Mouse (Mus musculus) limb, embryonic 14.5 days (tissue): Measurements from ENCODE around the gene Tmem30a. TPM values are rescaled to one million over a fixed set of nuclear protein-coding genes. Genes with fewer than 3 reads are reported as not detected.

Experiments used
- ATAC-seq: fragments of 200-750 bp; cut with Nextera tagmentation; 2 replicates; pipeline ENCODE4 v1.8.0; 2017; ENCODE audit warnings: low read depth, moderate number of reproducible peaks, moderate TSS enrichment; ENCODE audit not compliant: low FRiP score
- DNase-seq: peaks from one replicate; pipeline ENCODE4 v3.0.0-alpha.2; 2015; ENCODE audit warnings: low spot score
- H3K27ac ChIP-seq: fragments of 300-500 bp; sonication (generic); replicated peaks from 2 replicates; pipeline ENCODE4 v1.5.1; 2014; ENCODE audit warnings: low read depth, mild to moderate bottlenecking, low read length, moderate library complexity, mixed read lengths
- H3K27me3 ChIP-seq: fragments of 300-500 bp; sonication (generic); 2 replicates; pipeline ENCODE4 v1.6.1; 2014; ENCODE audit warnings: low read length, mixed read lengths; ENCODE audit not compliant: control insufficient read depth, insufficient read depth
- H3K36me3 ChIP-seq: fragments of 300-500 bp; sonication (generic); 2 replicates; pipeline ENCODE4 v1.6.1; 2014; ENCODE audit warnings: mild to moderate bottlenecking, low read length, moderate library complexity, mixed read lengths; ENCODE audit not compliant: control insufficient read depth, insufficient read depth
- H3K4me1 ChIP-seq: fragments of 300-500 bp; sonication (generic); 2 replicates; pipeline ENCODE4 v1.6.1; 2014; ENCODE audit warnings: antibody characterized with exemption, low read length, mixed read lengths; ENCODE audit not compliant: control insufficient read depth, insufficient read depth
- H3K4me2 ChIP-seq: fragments of 300-500 bp; sonication (generic); replicated peaks from 2 replicates; pipeline ENCODE4 v1.6.1; 2014; ENCODE audit warnings: low read depth, mild to moderate bottlenecking, low read length, moderate library complexity; ENCODE audit not compliant: severe bottlenecking
- H3K4me3 ChIP-seq: fragments of 300-500 bp; sonication (generic); replicated peaks from 2 replicates; pipeline ENCODE4 v1.5.1; 2014; ENCODE audit warnings: low read length
- H3K9ac ChIP-seq: fragments of 300-500 bp; sonication (generic); 2 replicates; pipeline ENCODE4 v1.6.1; 2014; ENCODE audit warnings: mild to moderate bottlenecking, low read depth, low read length, moderate library complexity; ENCODE audit not compliant: severe bottlenecking
- H3K9me3 ChIP-seq: fragments of 300-500 bp; sonication (generic); 2 replicates; pipeline ENCODE4 v1.6.1; 2016; ENCODE audit warnings: low read length; ENCODE audit not compliant: control insufficient read depth
- POLR2A ChIP-seq: fragments of 200-500 bp; IDR thresholded peaks from 2 replicates; pipeline ENCODE4 v1.8.0; 2012; ENCODE audit warnings: inconsistent platforms, mild to moderate bottlenecking, moderate library complexity, borderline replicate concordance; ENCODE audit not compliant: insufficient read depth, insufficient read length; ENCODE audit errors: extremely low read depth
- WGBS: fragments of 180-500 bp; shearing (Covaris S2); extraction: QIAGEN DNeasy Blood & Tissue Kit; methylation state at CpG from one replicate; pipeline ENCODE4 v1.1.7; 2014; 5-methylcytosine and 5-hydroxymethylcytosine counted together
- polyA plus RNA-seq, 2 experiments: library from polyadenylated mRNA; depleted of rRNA in 1 of 2; stranded (reverse) in 1 of 2; unstranded in 1 of 2; fragments of >200 nt; fragmentation: Nextera tagmentation in 1 of 2; extraction: Ambion mirVana in 1 of 2; gene quantifications; 2 replicates each; pipeline versions ENCODE4 v1.2.1 to v1.2.3; 2012 to 2014

The Tmem30a gene
- polyA plus RNA-seq, 2 experiments, result 34.9 to 52.8 TPM

DNA sequence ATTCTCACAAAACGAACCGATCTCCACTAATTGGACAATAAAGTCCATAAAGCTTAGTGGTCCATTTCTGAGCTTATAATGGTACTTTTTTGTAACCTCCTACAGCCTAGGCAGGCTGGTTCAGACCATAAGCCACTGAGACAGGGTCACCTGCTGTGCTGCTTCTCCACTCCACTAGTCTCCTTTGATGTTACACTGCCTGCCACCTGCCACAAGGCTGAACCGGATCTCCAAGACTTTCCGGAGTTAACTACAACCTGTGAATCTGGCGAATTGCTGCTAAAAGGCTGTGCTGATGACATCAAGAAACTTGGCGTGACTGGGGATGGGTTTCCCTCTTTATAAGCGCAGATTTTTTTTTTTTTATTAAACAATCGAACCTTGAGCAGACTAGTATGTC is 41.5 kb downstream of the Tmem30a start:
- 55% methylated on average over 8 of the region's 8 CpGs for WGBS
- no peak overlapping the region for H3K4me3 ChIP-seq
- no peak for TF ChIP-seq POLR2A
- no peaks in the 10 kb centered on the region for H3K27me3 ChIP-seq
- ATAC-seq (no peak), DNase-seq (no peak)
- H3K9me3 ChIP-seq, result no peaks in the 10 kb centered on the region
- H3K4me1 ChIP-seq, result no peaks in the 10 kb centered on the region
- H3K27ac ChIP-seq, result no peak overlapping the region
- no peak overlapping the region for H3K9ac ChIP-seq
- H3K36me3 ChIP-seq, result peaks cover 28% of the 10 kb centered on the region
- H3K4me2 ChIP-seq, result no peak overlapping the region

DNA sequence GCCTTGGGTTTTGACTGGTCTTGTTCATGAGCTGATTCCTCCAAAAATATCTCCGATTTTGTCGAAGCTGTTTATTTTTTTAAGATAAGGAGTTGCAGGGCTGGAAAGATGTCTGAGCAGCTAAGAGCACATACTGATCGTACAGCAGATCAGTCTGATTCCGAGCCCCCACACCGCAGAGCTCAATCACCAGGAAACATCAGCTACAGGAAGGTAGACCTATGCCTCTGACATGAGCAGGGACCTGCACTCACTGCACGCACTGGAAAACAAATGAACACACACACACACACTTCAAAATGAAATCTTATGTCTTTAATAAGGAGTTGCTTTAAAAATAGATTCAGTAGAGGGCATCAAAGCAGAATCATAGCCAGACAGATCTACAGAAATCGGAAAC is 42.6 kb downstream of the Tmem30a start:
- 90% methylated on average over 7 of the region's 7 CpGs for WGBS

GRCm38 (mm10) chr9:79745036-79745435 is 48.3 kb downstream of the Tmem30a start:
- WGBS, result 73% methylated on average over 4 of the region's 4 CpGs
- TF ChIP-seq POLR2A, result no peak

More for the DNA sequence above, 42.6 kb downstream of the Tmem30a start:
- Histone ChIP-seq H3K4me1 (no peaks in the 10 kb centered on the region), H3K4me3 (no peak overlapping the region), H3K9ac (no peak overlapping the region), H3K4me2 (no peak overlapping the region), H3K9me3 (no peaks in the 10 kb centered on the region), H3K36me3 (peaks cover 19% of the 10 kb centered on the region), H3K27ac (no peak overlapping the region), H3K27me3 (no peaks in the 10 kb centered on the region)
- DNase-seq (no peak), ATAC-seq (no peak)
- TF ChIP-seq POLR2A, result no peak

DNA sequence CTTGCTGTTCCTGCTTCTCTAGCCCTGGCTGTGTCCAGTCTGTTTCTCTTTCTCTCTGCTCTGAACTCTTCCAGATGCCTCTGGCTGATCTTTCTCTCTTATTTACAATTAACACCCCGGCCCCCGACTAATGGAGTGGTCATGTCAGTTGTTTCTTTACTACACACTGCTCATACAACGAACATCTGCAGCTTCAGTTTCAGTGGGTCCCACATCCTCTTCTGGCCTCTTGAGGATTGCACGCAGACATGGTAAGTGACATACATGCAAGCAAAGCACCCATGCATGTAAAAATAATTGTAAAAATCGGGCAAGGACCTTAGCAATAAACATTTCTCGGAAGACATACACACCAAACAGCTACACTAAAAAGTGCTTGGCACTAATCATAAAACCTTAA is 57.7 kb downstream of the Tmem30a start:
- DNase-seq (no peak), ATAC-seq (no peak)
- Histone ChIP-seq H3K27me3 (no peaks in the 10 kb centered on the region), H3K36me3 (no peaks in the 10 kb centered on the region), H3K4me3 (no peak overlapping the region), H3K4me1 (no peaks in the 10 kb centered on the region), H3K4me2 (no peak overlapping the region), H3K9ac (no peak overlapping the region), H3K27ac (no peak overlapping the region), H3K9me3 (no peaks in the 10 kb centered on the region)
- 79% methylated on average over 6 of the region's 6 CpGs for WGBS
- TF ChIP-seq POLR2A, result no peak

More at GRCm38 (mm10) chr9:79745036-79745435, 48.3 kb downstream of the Tmem30a start:
- Histone ChIP-seq H3K4me1 (no peaks in the 10 kb centered on the region), H3K4me3 (no peak overlapping the region), H3K9me3 (no peaks in the 10 kb centered on the region), H3K27ac (no peak overlapping the region), H3K36me3 (no peaks in the 10 kb centered on the region), H3K4me2 (no peak overlapping the region), H3K27me3 (no peaks in the 10 kb centered on the region), H3K9ac (no peak overlapping the region)
- DNase-seq (no peak), ATAC-seq (no peak)

GRCm38 (mm10) chr9:79730301-79730700 is 63.0 kb downstream of the Tmem30a start:
- H3K27ac ChIP-seq, result no peak overlapping the region
- H3K9ac ChIP-seq, result no peak overlapping the region
- ATAC-seq, result no peak
- H3K27me3 ChIP-seq, result no peaks in the 10 kb centered on the region
- no peak overlapping the region for H3K4me2 ChIP-seq
- H3K9me3 ChIP-seq, result no peaks in the 10 kb centered on the region
- no peaks in the 10 kb centered on the region for H3K4me1 ChIP-seq
- no peak overlapping the region for H3K4me3 ChIP-seq
- no peak for TF ChIP-seq POLR2A
- no peaks in the 10 kb centered on the region for H3K36me3 ChIP-seq
- no peak for DNase-seq
- 68% methylated on average over 5 of the region's 5 CpGs for WGBS

- WGBS, result 33% methylated on average over 5 of the region's 5 CpGs
- Histone ChIP-seq H3K9ac (no peak overlapping the region), H3K4me2 (no peak overlapping the region), H3K4me1 (peaks cover 13% of the 10 kb centered on the region), H3K27ac (no peak overlapping the region), H3K27me3 (no peaks in the 10 kb centered on the region), H3K9me3 (no peaks in the 10 kb centered on the region), H3K36me3 (no peaks in the 10 kb centered on the region), H3K4me3 (no peak overlapping the region)
- no peak for TF ChIP-seq POLR2A
- peak; percentile 69 for DNase-seq
- no peak for ATAC-seq
Measured at GRCm38 (mm10) chr9:79723090-79723489, 70.2 kb downstream of the Tmem30a start.
